Mouse (Mus musculus) lung, embryonic 14.5 days (tissue): ENCODE results near the gene Notch2. TPM values are rescaled to one million over a fixed set of nuclear protein-coding genes. Genes with fewer than 3 reads are reported as not detected.

Experiments
- ATAC-seq: fragments of 200-750 bp; cut with Nextera tagmentation; 2 replicates; pipeline ENCODE4 v1.8.0; 2017; ENCODE audit warnings: mild to moderate bottlenecking, moderate TSS enrichment, moderate library complexity; ENCODE audit not compliant: insufficient read depth
- DNase-seq: peaks from one replicate; pipeline ENCODE4 v3.0.0-alpha.2; 2015
- H3K27ac ChIP-seq: fragments of 300-500 bp; sonication (generic); 2 replicates; pipeline ENCODE4 v1.5.1; 2014; ENCODE audit warnings: low read depth, mild to moderate bottlenecking, moderate library complexity
- H3K27me3 ChIP-seq: fragments of 300-500 bp; sonication (generic); 2 replicates; pipeline ENCODE4 v1.6.1; 2014; ENCODE audit warnings: low read length, control low read depth; ENCODE audit not compliant: insufficient read depth
- H3K36me3 ChIP-seq: fragments of 300-500 bp; sonication (generic); 2 replicates; pipeline ENCODE4 v1.6.1; 2014; ENCODE audit warnings: control low read depth; ENCODE audit not compliant: insufficient read depth
- H3K4me1 ChIP-seq: fragments of 300-500 bp; sonication (generic); 2 replicates; pipeline ENCODE4 v1.6.1; 2014; ENCODE audit warnings: antibody characterized with exemption, control low read depth; ENCODE audit not compliant: insufficient read depth
- H3K4me2 ChIP-seq: fragments of 300-500 bp; sonication (generic); 2 replicates; pipeline ENCODE4 v1.6.1; 2014; ENCODE audit warnings: mild to moderate bottlenecking
- H3K4me3 ChIP-seq: fragments of 300-500 bp; sonication (generic); 2 replicates; pipeline ENCODE4 v1.5.1; 2014; ENCODE audit warnings: low read depth, low read length
- H3K9ac ChIP-seq: fragments of 300-500 bp; sonication (generic); 2 replicates; pipeline ENCODE4 v1.6.1; 2014
- H3K9me3 ChIP-seq: fragments of 300-500 bp; sonication (generic); 2 replicates; pipeline ENCODE4 v1.6.1; 2016; ENCODE audit warnings: low read depth, low read length, control low read depth
- CTCF ChIP-seq: IDR thresholded peaks from 2 replicates; pipeline ENCODE4 v1.5.1; 2016; ENCODE audit warnings: antibody characterized with exemption, low read depth
- WGBS: fragments of 180-500 bp; shearing (Covaris S2); extraction: QIAGEN DNeasy Blood & Tissue Kit; methylation state at CpG from one replicate; pipeline ENCODE4 v1.1.7; 2014; 5-methylcytosine and 5-hydroxymethylcytosine counted together
- polyA plus RNA-seq: library from polyadenylated mRNA; unstranded; fragments of >200 nt; fragmentation: Nextera tagmentation; extraction: Ambion mirVana; gene quantifications from 2 replicates; pipeline ENCODE4 v1.2.1, GENCODE M21; 2014

The Notch2 gene
- polyA plus RNA-seq, 1 experiment from 2014 or later: 43.8 TPM

- H3K27me3 ChIP-seq: no peaks in the 10 kb centered on the region
- H3K36me3 ChIP-seq: no peaks in the 10 kb centered on the region
- H3K9ac ChIP-seq: no peak overlapping the region
- no peaks in the 10 kb centered on the region for H3K9me3 ChIP-seq
- no peak overlapping the region for H3K27ac ChIP-seq
- ATAC-seq (no peak), DNase-seq (no peak)
- no peaks in the 10 kb centered on the region for H3K4me1 ChIP-seq
- no peak overlapping the region for H3K4me2 ChIP-seq
- no peak overlapping the region for H3K4me3 ChIP-seq
- WGBS: 71% methylated on average over 10 of the region's 10 CpGs
- no peak for TF ChIP-seq CTCF
These were observed 28.3 kb upstream of the Notch2 start for GRCm38 (mm10) chr3:97984870-97985506.

GRCm38 (mm10) chr3:97985691-97986090, 27.6 kb upstream of the Notch2 start:
- H3K27me3 ChIP-seq: no peaks in the 10 kb centered on the region
- TF ChIP-seq CTCF: no peak
- no peak overlapping the region for H3K4me2 ChIP-seq
- no peaks in the 10 kb centered on the region for H3K4me1 ChIP-seq
- no peaks in the 10 kb centered on the region for H3K36me3 ChIP-seq
- no peak overlapping the region for H3K9ac ChIP-seq
- 76% methylated on average over 3 of the region's 3 CpGs for WGBS
- H3K4me3 ChIP-seq: no peak overlapping the region
- no peak overlapping the region for H3K27ac ChIP-seq
- no peaks in the 10 kb centered on the region for H3K9me3 ChIP-seq
- ATAC-seq (no peak), DNase-seq (no peak)

GRCm38 (mm10) chr3:97987153-97987552, 26.2 kb upstream of the Notch2 start:
- WGBS: 90% methylated on average over 3 of the region's 3 CpGs
- no peaks in the 10 kb centered on the region for H3K27me3 ChIP-seq
- no peak overlapping the region for H3K27ac ChIP-seq
- DNase-seq (no peak), ATAC-seq (no peak)
- no peak overlapping the region for H3K4me3 ChIP-seq
- no peaks in the 10 kb centered on the region for H3K4me1 ChIP-seq
- no peak overlapping the region for H3K4me2 ChIP-seq
- no peak for TF ChIP-seq CTCF
- H3K9me3 ChIP-seq: no peaks in the 10 kb centered on the region
- no peak overlapping the region for H3K9ac ChIP-seq
- no peaks in the 10 kb centered on the region for H3K36me3 ChIP-seq

- Histone ChIP-seq H3K4me1 (no peaks in the 10 kb centered on the region), H3K4me3 (no peak overlapping the region), H3K27ac (no peak overlapping the region), H3K4me2 (no peak overlapping the region), H3K9me3 (no peaks in the 10 kb centered on the region), H3K27me3 (no peaks in the 10 kb centered on the region), H3K36me3 (no peaks in the 10 kb centered on the region), H3K9ac (no peak overlapping the region)
- ATAC-seq: no peak
- DNase-seq: no peak
- WGBS: 63% methylated on average over 4 of the region's 4 CpGs
- TF ChIP-seq CTCF: no peak
These were observed 24.6 kb upstream of the Notch2 start for GRCm38 (mm10) chr3:97988756-97989155.

GRCm38 (mm10) chr3:97990576-97990975, 22.8 kb upstream of the Notch2 start:
- Histone ChIP-seq H3K4me3 (no peak overlapping the region), H3K4me2 (no peak overlapping the region), H3K27me3 (no peaks in the 10 kb centered on the region), H3K36me3 (no peaks in the 10 kb centered on the region), H3K4me1 (no peaks in the 10 kb centered on the region), H3K9ac (no peak overlapping the region), H3K9me3 (no peaks in the 10 kb centered on the region), H3K27ac (no peak overlapping the region)
- ATAC-seq (peak; percentile 76; the same call in 1 of the 2 replicates), DNase-seq (peak; percentile 79)
- WGBS: 52% methylated on average over 5 of the region's 5 CpGs
- no peak for TF ChIP-seq CTCF

- Histone ChIP-seq H3K4me1 (no peaks in the 10 kb centered on the region), H3K27ac (no peak overlapping the region), H3K27me3 (no peaks in the 10 kb centered on the region), H3K4me3 (no peak overlapping the region), H3K9ac (no peak overlapping the region), H3K36me3 (no peaks in the 10 kb centered on the region), H3K4me2 (no peak overlapping the region), H3K9me3 (no peaks in the 10 kb centered on the region)
- TF ChIP-seq CTCF: no peak
- DNase-seq (no peak), ATAC-seq (no peak)
- WGBS: 60% methylated on average over 4 of the region's 4 CpGs
These were observed 21.0 kb upstream of the Notch2 start for GRCm38 (mm10) chr3:97992289-97992688.

- Histone ChIP-seq H3K9ac (no peak overlapping the region), H3K9me3 (no peaks in the 10 kb centered on the region), H3K4me3 (no peak overlapping the region), H3K36me3 (no peaks in the 10 kb centered on the region), H3K27ac (no peak overlapping the region), H3K27me3 (no peaks in the 10 kb centered on the region), H3K4me1 (no peaks in the 10 kb centered on the region), H3K4me2 (no peak overlapping the region)
- ATAC-seq: no peak
- no peak for DNase-seq
- no peak for TF ChIP-seq CTCF
- WGBS: 46% methylated on average over 5 of the region's 5 CpGs
These were observed 20.1 kb upstream of the Notch2 start for GRCm38 (mm10) chr3:97993196-97993595.
